Mouse (Mus musculus) MEL (cell line): ENCODE measurements at regions not wholly inside any gene's neighbourhood (a gene's known extent, or its start where the extent isn't known, plus 50 kb on each side); places are given as distances from the start of the nearest gene placed in this dataset.

Source experiments
- DNase-seq: peaks from one replicate; pipeline ENCODE4 v3.0.0; 2011; ENCODE audit warnings: low read depth, low spot score
- H3K27ac ChIP-seq: 2 replicates; pipeline ENCODE4 v1.5.1; 2012; ENCODE audit warnings: low read depth, mild to moderate bottlenecking, control low read depth, low read length, moderate library complexity; ENCODE audit not compliant: control insufficient read depth
- H3K27me3 ChIP-seq, 2 experiments: fragments of 150-350 bp in 1 of 2; sonication (generic) in 1 of 2; 2 replicates each; pipeline ENCODE4 v1.6.1; 2012; ENCODE audit warnings: low read length in 2 of 2, mild to moderate bottlenecking in 2 of 2, improper control_type of control experiment in 1 of 2, moderate library complexity in 1 of 2; ENCODE audit not compliant: insufficient read depth in 2 of 2, control insufficient read depth in 1 of 2
- H3K36me3 ChIP-seq, 2 experiments: 2 replicates each; pipeline ENCODE4 v1.6.1; 2012 to 2014; ENCODE audit warnings: low read length in 2 of 2, improper control_type of control experiment in 1 of 2, inconsistent platforms in 1 of 2, mild to moderate bottlenecking in 1 of 2; ENCODE audit not compliant: insufficient read depth in 2 of 2, control insufficient read depth in 1 of 2
- H3K4me1 ChIP-seq, 2 experiments: fragments of 150-350 bp in 1 of 2; sonication (generic) in 1 of 2; 2 replicates each; pipeline ENCODE4 v1.6.1; 2012; ENCODE audit warnings: low read length in 2 of 2, improper control_type of control experiment in 1 of 2, mild to moderate bottlenecking in 1 of 2; ENCODE audit not compliant: insufficient read depth in 2 of 2, control insufficient read depth in 1 of 2
- H3K4me3 ChIP-seq, 2 experiments: fragments of 150-350 bp in 1 of 2; sonication (generic) in 1 of 2; 2 replicates each; pipeline ENCODE4 v1.5.1; 2012; ENCODE audit warnings: low read depth in 2 of 2, low read length in 2 of 2, mild to moderate bottlenecking in 2 of 2, moderate library complexity in 2 of 2, control low read depth in 1 of 2, improper control_type of control experiment in 1 of 2; ENCODE audit not compliant: control insufficient read depth in 1 of 2, insufficient read depth in 1 of 2
- H3K79me2 ChIP-seq: 2 replicates; pipeline ENCODE4 v1.6.1; 2012; ENCODE audit warnings: mild to moderate bottlenecking, low read length, moderate library complexity; ENCODE audit not compliant: control insufficient read depth, poor library complexity, insufficient read depth
- H3K9ac ChIP-seq: 2 replicates; pipeline ENCODE4 v1.6.1; 2012; ENCODE audit warnings: low read depth, mild to moderate bottlenecking, control low read depth, low read length, moderate library complexity; ENCODE audit not compliant: control insufficient read depth, poor library complexity, severe bottlenecking
- H3K9me3 ChIP-seq: fragments of 150-350 bp; sonication (generic); replicated peaks from 2 replicates; pipeline ENCODE4 v1.6.1; 2012; ENCODE audit warnings: mild to moderate bottlenecking, low read length, improper control_type of control experiment, moderate library complexity; ENCODE audit not compliant: insufficient read depth
- BHLHE40 ChIP-seq: IDR thresholded peaks from 2 replicates; pipeline ENCODE4 v1.6.1; 2012; ENCODE audit warnings: low read depth, mild to moderate bottlenecking, inconsistent platforms, low read length, improper control_type of control experiment, borderline replicate concordance
- CHD1 ChIP-seq: IDR thresholded peaks from 2 replicates; pipeline ENCODE4 v1.6.1; 2012; ENCODE audit warnings: low read depth, mild to moderate bottlenecking, inconsistent platforms, low read length, improper control_type of control experiment
- CHD2 ChIP-seq: IDR thresholded peaks from 2 replicates; pipeline ENCODE4 v1.6.1; 2011; ENCODE audit warnings: low read length, improper control_type of control experiment
- CTCF ChIP-seq, 3 experiments: IDR thresholded peaks in 2 of 3; conservative IDR thresholded peaks in 1 of 3; 2 replicates each; pipeline ENCODE4 v1.5.1; 2011 to 2012; ENCODE audit warnings: low read length in 3 of 3, low read depth in 2 of 3, mild to moderate bottlenecking in 2 of 3, improper control_type of control experiment in 1 of 3, inconsistent platforms in 1 of 3, mixed read lengths in 1 of 3, moderate library complexity in 1 of 3; ENCODE audit not compliant: control insufficient read depth in 1 of 3, insufficient read depth in 1 of 3, poor library complexity in 1 of 3, severe bottlenecking in 1 of 3
- ELF1 ChIP-seq: IDR thresholded peaks from 2 replicates; pipeline ENCODE4 v1.6.1; 2014; ENCODE audit warnings: low read depth, mild to moderate bottlenecking, inconsistent platforms, low read length, improper control_type of control experiment, moderate library complexity
- EP300 ChIP-seq, 2 experiments: IDR thresholded peaks; 2 replicates each; pipeline ENCODE4 v1.6.1; 2011; ENCODE audit warnings: improper control_type of control experiment in 2 of 2, low read length in 2 of 2, low read depth in 1 of 2, mild to moderate bottlenecking in 1 of 2
- ETS1 ChIP-seq: IDR thresholded peaks from 2 replicates; pipeline ENCODE4 v1.6.1; 2012; ENCODE audit warnings: low read depth, mild to moderate bottlenecking, inconsistent platforms, low read length, improper control_type of control experiment, moderate library complexity
- KAT2A ChIP-seq: conservative IDR thresholded peaks from 2 replicates; pipeline ENCODE4 v1.6.1; 2012; ENCODE audit warnings: low read depth, low read length, improper control_type of control experiment, inconsistent platforms
- MAFK ChIP-seq: IDR thresholded peaks from 2 replicates; pipeline ENCODE4 v1.6.1; 2011; ENCODE audit warnings: low read depth, mild to moderate bottlenecking, low read length, improper control_type of control experiment, borderline replicate concordance
- MAZ ChIP-seq: IDR thresholded peaks from 2 replicates; pipeline ENCODE4 v1.6.1; 2012; ENCODE audit warnings: low read depth, mild to moderate bottlenecking, inconsistent platforms, low read length, improper control_type of control experiment
- MXI1 ChIP-seq: IDR thresholded peaks from 2 replicates; pipeline ENCODE4 v1.6.1; 2011; ENCODE audit warnings: mild to moderate bottlenecking, low read depth, low read length, improper control_type of control experiment
- POLR2AphosphoS5 ChIP-seq: IDR thresholded peaks from 2 replicates; pipeline ENCODE4 v1.6.1; 2012; ENCODE audit warnings: low read depth, borderline replicate concordance, mild to moderate bottlenecking, inconsistent platforms, low read length, moderate library complexity, mixed read lengths
- RAD21 ChIP-seq: IDR thresholded peaks from 2 replicates; pipeline ENCODE4 v1.6.1; 2011; ENCODE audit warnings: mild to moderate bottlenecking, low read depth, low read length, improper control_type of control experiment
- SIN3A ChIP-seq: IDR thresholded peaks from 2 replicates; pipeline ENCODE4 v1.6.1; 2012; ENCODE audit warnings: low read length, improper control_type of control experiment, inconsistent platforms
- SMC3 ChIP-seq: IDR thresholded peaks from 2 replicates; pipeline ENCODE4 v1.6.1; 2011; ENCODE audit warnings: low read depth, low read length, improper control_type of control experiment
- TAL1 ChIP-seq: IDR thresholded peaks from 2 replicates; pipeline ENCODE4 v1.6.1; 2012; ENCODE audit warnings: mild to moderate bottlenecking, inconsistent platforms, low read length, moderate library complexity, mixed read lengths
- TBP ChIP-seq: IDR thresholded peaks from 2 replicates; pipeline ENCODE4 v1.8.0; 2011; ENCODE audit warnings: low read depth, low read length, improper control_type of control experiment
- USF1 ChIP-seq: IDR thresholded peaks from 2 replicates; pipeline ENCODE4 v1.6.1; 2014; ENCODE audit warnings: low read depth, mild to moderate bottlenecking, inconsistent platforms, low read length, improper control_type of control experiment, moderate library complexity
- ZNF384 ChIP-seq: IDR thresholded peaks from 2 replicates; pipeline ENCODE4 v1.6.1; 2012; ENCODE audit warnings: low read depth, mild to moderate bottlenecking, inconsistent platforms, low read length, improper control_type of control experiment

DNA sequence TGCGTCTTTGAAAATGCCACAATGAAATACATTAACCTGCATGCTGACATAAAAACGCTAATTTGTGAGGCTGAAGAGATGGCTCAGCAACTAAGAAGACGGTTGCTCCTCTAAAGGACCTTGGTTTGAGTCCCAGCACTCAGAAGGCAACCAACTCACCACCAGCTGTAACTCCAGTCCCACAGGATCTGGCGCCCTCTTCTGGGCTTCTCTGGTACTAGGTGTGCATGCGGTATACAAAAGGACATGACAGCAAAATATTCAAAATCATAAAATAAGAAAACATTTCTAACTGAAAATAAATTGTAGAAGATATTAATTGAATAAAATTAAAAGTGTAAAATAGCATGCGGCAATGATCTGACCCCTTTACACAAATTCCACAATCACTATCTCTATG, 1539.7 kb upstream of the Gulo start:
- H3K4me1 ChIP-seq: no peaks in the 10 kb centered on the region
- TF ChIP-seq MAFK (no peak), BHLHE40 (no peak), CTCF (IDR thresholded peaks at IDR 0.05 in 2 of 3, conservative IDR thresholded peaks at IDR 0.05 in 1 of 3; ENCODE audit: control insufficient read depth in 1 of 3, insufficient read depth in 1 of 3, low read depth in 2 of 3, low read length in 3 of 3, poor library complexity in 1 of 3, severe bottlenecking in 1 of 3) (peak; percentile 22 to 39 (median 28); a peak in 5 of 6 replicates)
- H3K79me2 ChIP-seq: no peaks in the 10 kb centered on the region
- no peak overlapping the region for H3K27ac ChIP-seq
- no peak overlapping the region for H3K4me3 ChIP-seq
- H3K9ac ChIP-seq: no peak overlapping the region
- H3K36me3 ChIP-seq: no peaks in the 10 kb centered on the region
- DNase-seq: peak; percentile 2
- H3K9me3 ChIP-seq: no peaks in the 10 kb centered on the region
- H3K27me3 ChIP-seq: no peaks in the 10 kb centered on the region

DNA sequence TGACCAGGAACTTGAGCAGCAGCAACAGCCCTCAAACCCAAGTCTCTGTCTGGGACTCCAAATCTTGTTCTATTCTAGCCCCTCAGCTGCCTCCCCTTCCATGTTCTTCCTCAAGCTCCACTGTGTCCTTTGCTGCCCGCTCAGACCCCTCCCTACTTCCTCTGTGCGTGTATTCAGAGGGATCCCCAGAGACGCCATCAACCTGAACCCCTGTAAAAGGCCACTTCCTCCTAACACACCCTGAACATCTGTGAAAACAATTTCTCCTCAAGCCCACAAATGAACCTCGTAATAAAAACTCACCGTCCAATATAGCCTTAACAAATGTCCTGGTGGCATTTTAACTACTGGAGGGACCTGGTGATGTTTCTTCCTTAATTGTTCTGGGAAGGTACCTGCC, 1536.0 kb upstream of the Gulo start:
- Histone ChIP-seq H3K4me1 (no peaks in the 10 kb centered on the region), H3K27me3 (no peaks in the 10 kb centered on the region), H3K4me3 (no peak overlapping the region), H3K9me3 (no peaks in the 10 kb centered on the region), H3K27ac (no peak overlapping the region), H3K79me2 (no peaks in the 10 kb centered on the region), H3K36me3 (no peaks in the 10 kb centered on the region), H3K9ac (no peak overlapping the region)
- no peak for TF ChIP-seq TAL1
- TF ChIP-seq SMC3: no peak
- no peak for TF ChIP-seq EP300 (IDR thresholded peaks at IDR 0.05; ENCODE audit: low read depth in 1 of 2, low read length in 2 of 2)
- no peak for TF ChIP-seq MAFK
- TF ChIP-seq ETS1: no peak
- no peak for DNase-seq

- Histone ChIP-seq H3K4me3 (no peak overlapping the region), H3K9me3 (no peaks in the 10 kb centered on the region), H3K36me3 (no peaks in the 10 kb centered on the region), H3K4me1 (no peaks in the 10 kb centered on the region), H3K27ac (no peak overlapping the region), H3K27me3 (no peaks in the 10 kb centered on the region), H3K79me2 (no peaks in the 10 kb centered on the region), H3K9ac (no peak overlapping the region)
- DNase-seq: no peak
- TF ChIP-seq CHD2: no peak
- TF ChIP-seq TBP: no peak
- TF ChIP-seq ELF1: no peak
- no peak for TF ChIP-seq POLR2AphosphoS5
- TF ChIP-seq CTCF (IDR thresholded peaks at IDR 0.05 in 2 of 3, conservative IDR thresholded peaks at IDR 0.05 in 1 of 3; ENCODE audit: control insufficient read depth in 1 of 3, insufficient read depth in 1 of 3, low read depth in 2 of 3, low read length in 3 of 3, poor library complexity in 1 of 3, severe bottlenecking in 1 of 3): no peak
- no peak for TF ChIP-seq MAZ
- TF ChIP-seq MAFK: no peak
- no peak for TF ChIP-seq SIN3A
- no peak for TF ChIP-seq KAT2A
- TF ChIP-seq USF1: no peak
- TF ChIP-seq ZNF384: no peak
- TF ChIP-seq SMC3: no peak
- no peak for TF ChIP-seq RAD21
- TF ChIP-seq CHD1: no peak
- TF ChIP-seq MXI1: no peak
Measured at GRCm38 (mm10) chr14:67541271-67541711, 1532.3 kb upstream of the Gulo start.
